Mouse (Mus musculus): Measurements from ENCODE around the gene Hist2h2ab. TPM values are rescaled to one million over a fixed set of nuclear protein-coding genes. Genes with fewer than 3 reads are reported as not detected.
"Not testable (repeated sequence)": the region's sequence is repeated elsewhere in the genome, so short reads cannot be mapped to it uniquely, and the experiment has no call there.

Gene Hist2h2ab
- total RNA-seq, 1 experiment, result 54.2 TPM

DNA sequence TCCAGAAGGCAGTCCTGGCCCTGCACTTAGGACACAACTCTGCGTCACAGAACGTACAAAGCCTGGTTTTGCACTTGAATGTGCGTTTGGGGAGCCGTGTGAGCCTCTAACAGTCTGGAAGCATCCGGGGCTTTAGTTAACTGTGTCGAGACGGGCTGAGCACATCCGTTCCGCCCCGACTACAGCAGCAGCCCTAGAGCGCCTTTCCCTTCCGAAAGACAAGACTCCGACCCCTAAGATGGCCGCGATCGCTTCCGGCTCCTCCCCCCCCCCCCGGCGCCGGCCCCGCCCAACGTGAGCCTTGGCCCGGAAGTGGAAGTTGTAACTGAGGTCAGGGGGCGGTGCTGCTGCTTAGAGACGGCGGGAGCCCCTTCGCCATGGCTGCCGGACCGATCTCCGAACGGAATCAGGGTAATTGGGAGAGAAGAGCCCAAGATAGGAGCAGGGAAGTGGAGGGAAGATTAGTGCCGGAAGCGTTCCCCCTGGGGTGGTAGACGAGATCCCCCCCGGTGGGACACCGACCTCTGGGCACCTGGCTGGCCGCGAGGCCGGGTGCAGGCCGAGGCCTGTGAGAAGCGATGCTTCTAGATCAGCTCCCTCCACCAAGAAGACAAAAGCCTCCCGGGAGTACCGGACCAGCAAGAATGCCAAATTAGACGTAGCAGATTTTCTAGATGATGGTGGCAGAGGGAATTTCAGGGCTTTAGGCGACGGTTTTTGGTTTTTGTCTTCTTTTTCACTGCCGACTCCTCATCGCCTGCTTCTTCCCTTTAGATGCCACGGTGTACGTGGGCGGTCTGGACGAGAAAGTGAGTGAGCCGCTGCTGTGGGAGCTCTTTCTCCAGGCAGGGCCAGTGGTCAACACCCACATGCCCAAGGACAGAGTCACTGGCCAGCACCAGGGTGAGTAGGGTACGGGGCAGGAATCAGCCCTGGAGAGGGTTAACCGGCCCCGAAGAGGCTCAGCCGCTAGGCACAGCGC lies 47.2 kb upstream of the Hist2h2ab start, which contains the start of gene Sf3b4:
TSS of gene Sf3b4 (plus strand) at position 136 of the 982 bp plus-strand sequence.
- Histone ChIP-seq H3K27ac (ENCODE audit: insufficient read depth, low read depth, low read length, poor library complexity, severe bottlenecking) (peak within 1 kb of the TSS; percentile 86), H3K4me3 (ENCODE audit: insufficient read depth in 1 of 2, low read depth in 1 of 2, low read length in 2 of 2, poor library complexity in 1 of 2, severe bottlenecking in 1 of 2) (peak within 1 kb of the TSS; percentile 97 to 98), H3K9ac (ENCODE audit: insufficient read depth, low read depth, low read length, poor library complexity, severe bottlenecking) (peak within 1 kb of the TSS; percentile 99), H3K9me3 (ENCODE audit: control insufficient read depth, insufficient read depth, low read depth, low read length) (no peaks in the 10 kb centered on the region), H3K36me3 (ENCODE audit: control insufficient read depth, insufficient read depth, low read length, poor library complexity, severe bottlenecking) (peaks cover 32% of the 10 kb centered on the region), H3K4me1 (ENCODE audit: control insufficient read depth in 2 of 2, insufficient read depth in 2 of 2, low read length in 2 of 2, poor library complexity in 1 of 2) (peaks cover 5 to 14% of the 10 kb centered on the region in 2 experiments; a peak in 3 of 4 replicates)
- in situ Hi-C loops (cut with MboI; ENCODE audit: low sequenced_read_pairs in 2 of 2, unreplicated experiment in 2 of 2), result no loop called here
- peak; percentile 82 for DNase-seq (ENCODE audit: low read depth, low spot score)
- no peak for TF ChIP-seq ZC3H11A (IDR thresholded peaks at IDR 0.05; ENCODE audit: borderline replicate concordance, low read depth, low read length)
- TF ChIP-seq HCFC1 (IDR thresholded peaks at IDR 0.05; ENCODE audit: borderline replicate concordance, insufficient read depth, low read length), result peak; percentile 71; the same call in 1 of the 2 replicates

DNA sequence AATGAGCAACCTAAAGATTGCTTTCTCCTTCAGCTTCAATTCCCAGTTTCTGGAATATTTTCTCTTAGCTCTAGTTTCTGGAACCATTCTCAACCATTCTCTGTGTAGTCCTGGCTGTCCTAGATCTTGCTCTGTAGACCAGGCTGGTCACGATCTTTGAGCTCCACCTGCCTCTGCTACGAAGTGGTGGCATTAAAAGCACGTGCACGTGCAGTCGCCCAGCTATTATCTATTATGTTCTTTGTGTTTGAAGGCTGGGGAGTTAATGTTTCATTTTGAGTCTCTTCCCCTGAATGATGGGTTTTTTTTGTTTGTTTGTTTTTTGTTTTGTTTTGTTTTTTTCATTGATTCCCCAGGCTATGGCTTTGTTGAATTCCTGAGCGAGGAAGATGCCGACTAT lies 46.5 kb upstream of the Hist2h2ab start:
- Histone ChIP-seq H3K36me3 (ENCODE audit: control insufficient read depth, insufficient read depth, low read length, poor library complexity, severe bottlenecking) (peaks cover 37% of the 10 kb centered on the region), H3K27ac (ENCODE audit: insufficient read depth, low read depth, low read length, poor library complexity, severe bottlenecking) (no peak overlapping the region)

DNA sequence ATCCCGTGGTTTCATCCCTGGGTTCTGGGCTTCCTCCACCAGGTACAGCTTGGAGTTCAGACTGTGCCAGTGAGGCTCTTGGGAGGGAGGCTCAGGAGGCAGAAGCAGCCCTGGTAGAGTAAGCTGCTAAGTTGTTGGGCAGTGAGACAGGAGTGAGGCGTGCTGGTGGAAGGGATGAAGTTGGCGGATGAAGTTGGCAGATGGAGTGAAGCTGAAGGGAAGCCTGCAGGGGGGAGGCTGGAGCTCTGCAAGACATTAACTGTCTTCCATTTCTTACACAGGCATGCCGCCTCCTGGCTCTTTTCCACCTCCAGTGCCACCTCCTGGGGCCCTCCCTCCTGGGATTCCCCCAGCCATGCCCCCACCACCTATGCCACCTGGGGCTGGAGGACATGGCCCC lies 45.6 kb upstream of the Hist2h2ab start:
- in situ Hi-C loops (cut with MboI; ENCODE audit: low sequenced_read_pairs in 2 of 2, unreplicated experiment in 2 of 2); DNase-seq (ENCODE audit: low read depth, low spot score); H3K9me3 ChIP-seq (ENCODE audit: control insufficient read depth, insufficient read depth, low read depth, low read length); H3K27ac ChIP-seq (ENCODE audit: insufficient read depth, low read depth, low read length, poor library complexity, severe bottlenecking): not testable (repeated sequence)
- H3K4me1 ChIP-seq (ENCODE audit: control insufficient read depth in 2 of 2, insufficient read depth in 2 of 2, low read length in 2 of 2, poor library complexity in 1 of 2), result peaks cover 5 to 14% of the 10 kb centered on the region in 2 experiments; a peak in 3 of 4 replicates
- H3K9ac ChIP-seq (ENCODE audit: insufficient read depth, low read depth, low read length, poor library complexity, severe bottlenecking), result peak overlapping the region; percentile 26; the same call in 1 of the 2 replicates
- peak overlapping the region; percentile 6 to 98; a peak in 2 of 4 replicates for H3K4me3 ChIP-seq (ENCODE audit: insufficient read depth in 1 of 2, low read depth in 1 of 2, low read length in 2 of 2, poor library complexity in 1 of 2, severe bottlenecking in 1 of 2)
- peaks cover 37% of the 10 kb centered on the region for H3K36me3 ChIP-seq (ENCODE audit: control insufficient read depth, insufficient read depth, low read length, poor library complexity, severe bottlenecking)

More for the DNA sequence above, 46.5 kb upstream of the Hist2h2ab start:
- H3K9ac ChIP-seq (ENCODE audit: insufficient read depth, low read depth, low read length, poor library complexity, severe bottlenecking), result peak overlapping the region; percentile 99
- DNase-seq (ENCODE audit: low read depth, low spot score), result no peak
- H3K4me3 ChIP-seq (ENCODE audit: insufficient read depth in 1 of 2, low read depth in 1 of 2, low read length in 2 of 2, poor library complexity in 1 of 2, severe bottlenecking in 1 of 2), result peak overlapping the region; percentile 97 to 98
- H3K4me1 ChIP-seq (ENCODE audit: control insufficient read depth in 2 of 2, insufficient read depth in 2 of 2, low read length in 2 of 2, poor library complexity in 1 of 2), result peaks cover 5 to 14% of the 10 kb centered on the region in 2 experiments; a peak in 3 of 4 replicates
- TF ChIP-seq ZNF384 (IDR thresholded peaks at IDR 0.05; ENCODE audit: low read depth, low read length) (no peak), HCFC1 (IDR thresholded peaks at IDR 0.05; ENCODE audit: borderline replicate concordance, insufficient read depth, low read length) (no peak), MAFK (IDR thresholded peaks at IDR 0.05; ENCODE audit: insufficient read depth, low read depth, low read length) (no peak), CHD2 (IDR thresholded peaks at IDR 0.05; ENCODE audit: low read depth, low read length) (no peak), ZC3H11A (IDR thresholded peaks at IDR 0.05; ENCODE audit: borderline replicate concordance, low read depth, low read length) (no peak)
- in situ Hi-C loops (cut with MboI; ENCODE audit: low sequenced_read_pairs in 2 of 2, unreplicated experiment in 2 of 2), result no loop called here
- no peaks in the 10 kb centered on the region for H3K9me3 ChIP-seq (ENCODE audit: control insufficient read depth, insufficient read depth, low read depth, low read length)

DNA sequence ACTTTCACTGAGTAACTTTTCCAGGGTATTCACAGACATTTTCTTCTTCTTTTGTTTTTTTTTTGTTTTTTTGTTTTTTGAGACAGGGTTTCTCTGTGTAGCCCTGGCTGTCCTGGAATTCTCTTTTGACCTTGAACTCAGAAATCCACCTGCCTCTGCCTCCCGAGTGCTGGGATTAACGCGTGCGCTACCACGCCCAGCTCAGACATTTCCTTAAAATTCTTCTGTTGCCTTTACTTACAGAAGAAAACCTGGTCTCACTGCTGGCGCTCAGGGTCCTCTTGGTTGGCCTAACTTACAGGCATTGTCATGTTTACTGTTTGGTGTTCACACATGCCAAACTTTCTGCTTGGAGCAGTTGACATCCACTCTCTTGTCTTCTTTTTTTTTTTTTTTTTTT lies 44.4 kb upstream of the Hist2h2ab start:
- peaks cover 5 to 13% of the 10 kb centered on the region in 2 experiments; a peak in 3 of 4 replicates for H3K4me1 ChIP-seq (ENCODE audit: control insufficient read depth in 2 of 2, insufficient read depth in 2 of 2, low read length in 2 of 2, poor library complexity in 1 of 2)
- in situ Hi-C loops (cut with MboI; ENCODE audit: low sequenced_read_pairs in 2 of 2, unreplicated experiment in 2 of 2), result no loop called here
- no peak for DNase-seq (ENCODE audit: low read depth, low spot score)
- H3K27ac ChIP-seq (ENCODE audit: insufficient read depth, low read depth, low read length, poor library complexity, severe bottlenecking), result no peak overlapping the region; the same call in 1 of the 2 replicates
- H3K9me3 ChIP-seq (ENCODE audit: control insufficient read depth, insufficient read depth, low read depth, low read length), result no peaks in the 10 kb centered on the region
- no peak overlapping the region for H3K9ac ChIP-seq (ENCODE audit: insufficient read depth, low read depth, low read length, poor library complexity, severe bottlenecking)
- TF ChIP-seq CHD2 (IDR thresholded peaks at IDR 0.05; ENCODE audit: low read depth, low read length), result no peak
- no peak for TF ChIP-seq MAFK (IDR thresholded peaks at IDR 0.05; ENCODE audit: insufficient read depth, low read depth, low read length)
- 0 out of 2 replicates have a peak, but pooled peaks have one; percentile 40 for TF ChIP-seq ZNF384 (IDR thresholded peaks at IDR 0.05; ENCODE audit: low read depth, low read length)
- peaks cover 35% of the 10 kb centered on the region for H3K36me3 ChIP-seq (ENCODE audit: control insufficient read depth, insufficient read depth, low read length, poor library complexity, severe bottlenecking)
- no peak overlapping the region for H3K4me3 ChIP-seq (ENCODE audit: insufficient read depth in 1 of 2, low read depth in 1 of 2, low read length in 2 of 2, poor library complexity in 1 of 2, severe bottlenecking in 1 of 2)

Measured in ES-E14 (cell line).